ENCODE assay signal across 15 mouse cellular contexts in the genomic region with DNA sequence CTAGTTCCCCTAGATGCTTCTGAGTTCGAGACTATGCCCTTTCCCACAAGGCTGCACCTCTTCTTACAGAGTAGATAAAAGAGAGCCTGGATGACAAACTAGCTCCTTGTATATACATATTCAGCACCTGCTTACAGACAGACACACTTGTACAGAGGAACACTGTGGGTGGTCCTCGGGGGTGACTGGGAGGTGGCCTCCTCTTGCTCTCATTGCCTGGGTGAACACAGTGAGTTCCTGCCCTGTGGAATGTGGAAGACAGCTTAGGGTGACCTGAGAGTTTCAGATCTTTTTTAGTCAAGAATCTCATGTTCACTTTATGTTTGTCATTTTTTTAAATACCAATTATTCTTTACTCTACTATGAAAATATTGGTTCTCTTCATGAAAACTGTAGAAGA.
"Had no signal": no experiment of that assay in that cellular context is flagged by ENCODE, and none has a peak within 500 bp of the region (broad histone marks: within the 10 kb centered on the region; RNA-seq: fewer than 3 reads in every experiment).

No protein-coding gene starts in this region.

- ATAC-seq: lung, postnatal 0 days; midbrain, embryonic 16.5 days had no signal

- DNase-seq: lung, adult 18-20 months; lung, postnatal 4 days; midbrain, embryonic 14.5 days; right cerebral cortex, postnatal 14 days; thymus, adult 2 months; thymus, postnatal 25 days; thymus, postnatal 4 days had no signal

- H3K27me3 ChIP-seq: lung, embryonic 15.5 days; midbrain, embryonic 12.5 days; neural tube, embryonic 12.5 days; stomach, embryonic 15.5 days had no signal

- H3K4me3 ChIP-seq: lung, embryonic 15.5 days; midbrain, embryonic 12.5 days; neural tube, embryonic 12.5 days; stomach, embryonic 15.5 days had no signal

- H3K4me1 ChIP-seq: lung, embryonic 15.5 days; midbrain, embryonic 12.5 days; neural tube, embryonic 12.5 days; stomach, embryonic 15.5 days had no signal

- H3K27ac ChIP-seq: liver, embryonic 14.5 days; lung, embryonic 15.5 days; midbrain, embryonic 12.5 days; neural tube, embryonic 12.5 days; stomach, embryonic 15.5 days; stomach, postnatal 0 days had no signal

- H3K9ac ChIP-seq: liver, embryonic 14.5 days; lung, embryonic 15.5 days; midbrain, embryonic 12.5 days; neural tube, embryonic 12.5 days; stomach, embryonic 15.5 days had no signal

- H3K9me3 ChIP-seq: lung, embryonic 15.5 days; midbrain, embryonic 12.5 days; neural tube, embryonic 12.5 days; stomach, embryonic 15.5 days had no signal

- H3K4me2 ChIP-seq: lung, embryonic 15.5 days; midbrain, embryonic 12.5 days; neural tube, embryonic 12.5 days; stomach, embryonic 15.5 days had no signal

- H3K36me3 ChIP-seq: stomach, embryonic 15.5 days had no signal
